Mouse (Mus musculus): ENCODE measurements around the gene Nmnat2.
A peak's percentile ranks its signal among the peaks of the same experiment; 100 is the strongest.

The Nmnat2 gene

DNA sequence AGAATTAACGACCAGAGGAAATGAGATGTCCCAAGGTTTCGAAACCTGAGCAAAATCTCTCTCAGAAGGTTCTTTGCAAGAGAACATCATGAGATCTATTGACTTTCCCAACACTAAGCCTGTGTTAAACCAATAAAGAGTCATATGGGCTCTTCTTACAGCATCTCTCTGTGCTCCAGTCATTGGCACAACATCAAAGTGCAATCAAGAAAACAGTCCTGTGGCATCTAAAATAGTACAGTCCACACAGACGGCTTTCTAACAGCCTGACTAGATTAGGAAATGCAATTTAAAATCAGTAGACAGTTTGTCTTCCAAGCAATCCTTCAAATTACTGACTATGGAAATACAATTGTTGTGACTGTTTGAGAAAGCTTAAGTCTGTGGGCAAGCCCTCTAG lies 32.2 kb downstream of the Nmnat2 start:
- no peak for DNase-seq

DNA sequence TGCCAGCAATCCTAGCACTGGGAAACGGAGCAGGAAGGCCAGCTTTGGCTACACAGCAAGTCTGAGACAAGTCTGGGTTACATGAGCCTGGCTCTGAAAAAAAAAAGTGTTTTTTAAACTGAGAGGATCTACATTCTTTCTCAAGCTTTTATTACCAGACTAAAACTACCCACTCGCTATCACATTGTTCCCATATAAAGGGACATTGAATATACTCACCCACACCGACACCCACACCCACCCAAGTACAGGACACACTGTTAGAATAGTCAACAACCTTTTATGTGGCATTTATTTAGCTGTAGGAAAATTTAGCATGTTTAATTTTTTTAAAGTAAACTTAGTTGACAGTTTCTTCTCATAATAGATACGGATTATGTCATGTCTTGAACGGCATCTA lies 35.3 kb downstream of the Nmnat2 start:
- no peak for DNase-seq

DNA sequence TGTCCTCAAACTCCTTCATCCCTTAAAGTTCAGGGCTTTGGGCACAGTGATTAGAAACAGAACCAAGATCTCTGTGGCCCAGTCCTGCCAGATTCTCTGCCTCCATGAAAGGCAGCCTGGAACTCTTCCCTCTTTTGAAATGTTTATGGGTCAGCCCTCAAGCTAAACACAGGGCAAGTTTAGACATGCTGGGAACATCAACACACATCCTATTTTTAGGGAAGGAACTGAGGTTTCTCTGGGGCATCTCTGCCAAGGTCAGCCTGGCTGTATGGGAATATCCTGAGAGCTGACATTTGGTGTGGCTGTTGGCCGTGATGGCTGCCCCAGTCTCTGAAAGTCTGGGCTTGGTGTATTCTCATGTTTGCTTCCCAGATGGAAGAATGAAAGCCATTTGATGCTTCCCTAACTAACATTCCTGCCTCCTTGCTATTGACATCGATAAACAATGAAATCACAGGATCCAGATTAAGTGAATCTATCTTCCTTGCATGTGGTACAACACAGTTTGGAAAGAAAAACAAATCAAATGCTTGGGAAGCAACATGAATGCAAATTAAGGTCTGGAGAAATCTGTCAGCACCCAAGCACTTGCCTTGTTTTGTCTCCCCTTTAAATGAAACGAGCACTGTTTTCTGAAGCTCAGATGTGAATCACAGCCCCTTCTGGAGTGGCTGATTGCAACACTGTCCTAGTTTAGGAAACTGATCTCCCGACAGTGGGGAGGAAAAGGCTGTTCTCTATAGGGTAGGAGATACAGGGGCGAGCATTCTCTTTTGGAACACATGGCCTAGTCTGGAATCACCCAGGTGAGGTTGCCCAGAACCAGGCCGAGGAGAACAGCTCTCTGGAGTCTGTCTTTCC lies 37.7 kb downstream of the Nmnat2 start:
- DNase-seq: no peak

DNA sequence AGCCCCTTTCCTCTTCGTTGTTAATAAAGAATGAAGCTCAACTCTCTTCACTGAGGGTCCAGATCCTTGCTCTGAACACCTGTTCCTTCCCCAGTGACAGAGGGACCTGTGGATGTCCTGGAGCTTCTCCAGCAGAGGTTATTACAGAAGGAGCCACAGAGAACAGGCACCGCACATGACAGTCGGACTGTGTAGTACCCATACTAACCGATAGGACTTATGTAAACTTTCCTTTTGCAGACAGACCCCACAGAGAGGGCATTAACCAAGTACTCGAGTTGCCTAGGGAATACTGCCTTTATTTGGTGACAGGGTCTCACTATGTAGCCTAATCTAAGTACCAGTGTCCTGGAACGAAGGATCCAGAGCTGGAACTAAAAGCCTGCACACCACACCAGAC lies 39.0 kb downstream of the Nmnat2 start:
- no peak for DNase-seq

DNA sequence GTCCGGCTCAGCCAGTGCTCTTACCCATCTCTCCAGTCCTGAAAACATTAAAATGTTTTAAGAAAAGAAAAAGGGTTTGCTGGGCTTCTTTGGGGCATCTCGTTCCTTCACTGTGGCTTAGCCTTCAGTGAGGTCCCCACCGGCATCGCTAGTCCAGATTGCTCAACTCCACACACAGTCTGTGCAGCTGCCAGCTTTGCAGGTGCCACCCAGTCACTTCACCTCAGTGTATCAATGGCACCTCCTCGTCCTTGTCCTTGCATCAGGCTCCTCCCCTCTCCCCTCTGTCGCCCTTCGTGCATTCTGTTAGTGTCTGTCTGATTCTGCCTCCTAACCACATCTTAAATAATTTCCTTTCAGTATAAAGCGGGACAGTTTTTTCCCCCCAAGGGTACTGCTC lies 45.2 kb downstream of the Nmnat2 start:
- no peak for DNase-seq

DNA sequence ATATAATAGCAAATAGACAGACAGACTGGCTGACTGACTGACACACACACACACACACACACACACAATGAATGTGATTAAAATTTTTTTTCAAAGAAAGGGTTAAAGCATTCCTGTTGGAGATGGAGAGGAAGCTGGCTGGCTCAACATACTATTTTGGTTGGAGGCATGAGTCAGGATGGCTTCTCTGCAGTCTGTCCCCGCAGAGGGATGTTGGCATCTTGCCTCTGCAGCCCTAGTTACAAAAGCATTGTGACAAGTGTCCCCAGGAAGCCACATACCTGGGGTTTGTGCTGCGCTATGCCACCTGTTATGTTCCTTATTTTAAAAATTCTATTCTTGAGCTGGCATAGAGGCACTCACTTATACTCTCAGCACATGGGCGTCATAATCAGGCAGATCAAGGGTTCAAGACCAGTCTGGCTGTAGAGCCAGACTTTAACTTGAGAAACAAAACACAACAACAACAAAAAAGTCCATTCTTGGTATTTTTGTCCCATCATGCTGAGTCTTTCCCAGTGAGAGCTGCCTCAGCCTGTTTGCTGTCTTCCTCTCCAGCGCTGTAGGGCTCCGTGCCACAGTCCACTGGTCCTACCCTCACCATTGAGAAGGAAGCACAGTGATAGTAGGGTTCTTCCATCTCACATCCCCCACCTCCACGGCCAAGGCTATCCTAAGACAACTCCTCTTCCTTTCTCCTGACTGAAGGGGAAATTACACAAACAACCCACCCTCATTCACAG lies 45.9 kb downstream of the Nmnat2 start:
- peak; percentile 32 for DNase-seq

DNA sequence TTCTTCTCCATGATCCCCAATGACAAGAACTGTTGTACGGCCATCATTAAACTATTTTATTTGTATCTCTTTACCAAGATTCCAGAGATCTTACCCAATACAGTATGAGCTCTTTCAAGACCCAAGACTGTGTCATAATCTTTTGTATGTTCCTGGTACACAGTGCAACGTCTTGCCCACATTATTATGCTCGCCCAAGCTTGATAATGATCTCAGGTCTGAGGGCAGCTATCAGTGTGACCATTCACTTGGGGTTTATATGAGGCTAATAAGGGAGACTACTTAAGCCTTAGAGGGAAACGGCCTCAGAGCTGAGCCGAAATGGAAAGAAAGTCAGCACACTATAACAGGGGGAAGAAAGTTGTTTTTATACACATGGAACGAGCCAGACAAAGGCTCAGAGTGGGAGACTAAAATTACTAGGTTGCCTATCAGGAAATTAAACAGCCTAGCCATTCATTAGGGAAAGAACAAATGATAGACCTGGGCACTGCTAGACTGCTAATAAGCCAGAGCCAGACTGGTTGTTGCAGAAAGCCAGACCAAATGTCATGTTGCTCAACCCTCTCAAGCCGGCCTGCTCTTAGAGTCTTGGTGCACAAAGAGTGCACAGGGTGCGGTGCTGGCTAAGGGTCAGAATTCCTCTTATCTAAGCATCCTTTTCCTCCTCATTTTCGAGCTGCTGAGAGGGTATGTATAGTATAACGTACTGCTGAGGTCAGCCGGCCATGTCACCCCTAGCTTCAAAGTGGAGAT lies 47.7 kb downstream of the Nmnat2 start:
- no peak for DNase-seq

DNA sequence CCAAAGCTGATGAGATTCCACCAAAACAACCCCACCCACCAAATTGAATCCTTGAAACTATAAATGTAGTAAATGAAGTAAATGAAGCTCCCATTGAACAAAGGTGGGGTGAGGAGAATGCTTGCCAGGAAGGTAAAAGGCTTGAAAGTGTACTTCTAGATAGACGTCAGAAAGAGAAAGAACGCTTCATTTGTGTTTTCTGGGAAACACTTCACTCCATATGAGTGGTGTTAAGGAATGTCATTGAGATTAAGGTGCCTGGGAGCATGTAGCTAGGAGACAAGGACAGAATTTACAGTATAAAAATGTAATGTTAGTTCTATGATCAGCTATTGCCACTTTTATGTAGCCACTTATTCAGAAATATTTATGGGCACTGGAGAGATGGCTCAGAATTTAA lies 49.7 kb downstream of the Nmnat2 start:
- no peak for DNase-seq

DNA sequence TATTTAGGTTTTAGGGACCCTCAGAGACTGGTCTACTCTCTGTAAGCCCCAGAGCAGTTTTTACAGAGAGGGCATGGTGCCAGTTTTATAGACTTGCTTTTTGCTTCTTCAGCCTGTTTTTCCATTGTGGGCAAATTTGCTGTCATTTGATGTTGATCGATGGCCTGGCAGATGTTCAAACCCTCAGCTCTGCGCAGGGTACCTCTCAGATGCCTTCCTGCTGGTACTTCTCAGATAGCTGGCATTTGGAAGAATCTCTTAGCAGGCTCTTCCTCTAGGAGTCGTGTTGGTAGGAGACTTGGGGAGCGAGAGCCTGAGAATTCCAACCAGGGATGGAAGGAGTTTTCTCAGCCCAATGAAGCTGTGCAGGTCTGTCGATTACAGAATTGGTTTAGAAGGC lies 51.3 kb downstream of the Nmnat2 start:
- no peak for DNase-seq

DNA sequence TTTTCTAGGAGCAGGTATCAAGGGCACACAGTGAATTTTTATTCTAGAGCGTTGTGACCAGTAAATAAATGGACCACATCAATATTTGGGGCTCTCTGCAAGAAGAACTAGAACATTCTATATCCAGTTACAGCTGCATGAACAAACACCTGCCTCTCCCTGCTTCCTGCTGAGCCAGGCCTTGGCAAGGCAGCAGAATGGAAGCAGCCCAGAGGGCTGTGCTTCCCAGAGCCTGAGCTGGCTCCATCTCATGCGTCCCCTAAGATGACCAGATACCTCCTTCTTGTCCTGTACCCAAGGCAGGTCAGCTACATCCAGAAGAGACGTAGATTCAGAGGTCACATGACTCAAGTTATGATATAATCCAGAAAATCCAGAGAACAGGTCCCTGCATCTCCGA lies 52.0 kb downstream of the Nmnat2 start:
- no peak for DNase-seq

DNA sequence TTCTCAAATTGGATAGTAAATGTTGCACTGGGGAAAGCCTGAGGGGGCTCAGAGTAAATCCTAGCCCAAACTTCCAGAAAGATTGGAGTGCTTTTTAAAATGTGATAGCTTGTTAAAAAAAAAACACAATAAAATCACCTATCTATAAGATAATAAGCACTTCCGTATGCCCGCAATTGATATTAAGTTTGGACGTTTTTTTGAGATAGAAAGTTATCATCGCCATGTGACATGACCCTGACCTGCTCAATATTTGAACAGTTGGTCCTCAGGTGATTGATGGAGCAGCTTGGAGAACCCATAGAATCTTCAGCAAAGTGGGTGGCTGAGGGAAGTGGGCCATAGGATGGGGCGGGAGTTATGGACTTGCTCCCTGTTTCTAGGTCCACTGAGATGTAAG lies 52.5 kb downstream of the Nmnat2 start:
- DNase-seq: no peak

DNA sequence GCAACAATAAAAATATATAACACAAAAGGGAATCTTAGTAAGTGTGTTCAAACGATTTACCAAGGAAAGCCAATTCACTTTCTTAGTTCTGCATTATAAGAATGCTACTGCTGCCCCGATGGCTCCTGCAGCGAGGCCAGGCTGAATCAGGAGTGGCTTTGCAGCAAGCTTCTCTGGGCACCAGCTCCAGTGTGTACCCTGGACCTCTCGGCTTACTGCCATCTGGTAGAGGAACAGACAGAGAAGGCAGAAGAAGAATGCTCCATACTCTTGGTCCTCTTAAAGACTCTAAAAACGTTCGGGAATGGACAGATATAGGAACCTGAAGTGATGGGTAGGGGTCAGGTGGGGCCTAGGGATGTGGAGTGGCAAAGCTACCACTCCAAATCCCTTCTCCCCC lies 53.0 kb downstream of the Nmnat2 start:
- DNase-seq: no peak

DNA sequence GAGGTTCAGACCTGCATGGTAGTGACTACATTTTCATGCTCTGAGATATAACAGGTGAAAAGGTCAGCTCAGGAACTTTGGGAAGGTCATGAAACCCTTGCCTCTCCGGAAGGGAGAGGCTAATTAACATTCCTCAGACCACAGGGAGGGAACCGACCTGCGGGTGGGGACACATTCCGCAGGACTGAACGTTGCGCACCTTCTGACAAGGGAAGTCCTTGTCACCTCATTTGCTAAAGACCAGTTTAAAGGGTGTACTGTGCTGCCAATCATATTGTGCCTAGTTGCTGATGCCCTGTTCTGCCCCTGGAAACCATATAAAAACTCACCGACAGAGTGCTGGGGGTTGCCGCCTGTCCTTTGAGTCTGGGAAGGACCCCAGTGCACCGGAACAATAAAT lies 54.5 kb downstream of the Nmnat2 start:
- no peak for DNase-seq

DNA sequence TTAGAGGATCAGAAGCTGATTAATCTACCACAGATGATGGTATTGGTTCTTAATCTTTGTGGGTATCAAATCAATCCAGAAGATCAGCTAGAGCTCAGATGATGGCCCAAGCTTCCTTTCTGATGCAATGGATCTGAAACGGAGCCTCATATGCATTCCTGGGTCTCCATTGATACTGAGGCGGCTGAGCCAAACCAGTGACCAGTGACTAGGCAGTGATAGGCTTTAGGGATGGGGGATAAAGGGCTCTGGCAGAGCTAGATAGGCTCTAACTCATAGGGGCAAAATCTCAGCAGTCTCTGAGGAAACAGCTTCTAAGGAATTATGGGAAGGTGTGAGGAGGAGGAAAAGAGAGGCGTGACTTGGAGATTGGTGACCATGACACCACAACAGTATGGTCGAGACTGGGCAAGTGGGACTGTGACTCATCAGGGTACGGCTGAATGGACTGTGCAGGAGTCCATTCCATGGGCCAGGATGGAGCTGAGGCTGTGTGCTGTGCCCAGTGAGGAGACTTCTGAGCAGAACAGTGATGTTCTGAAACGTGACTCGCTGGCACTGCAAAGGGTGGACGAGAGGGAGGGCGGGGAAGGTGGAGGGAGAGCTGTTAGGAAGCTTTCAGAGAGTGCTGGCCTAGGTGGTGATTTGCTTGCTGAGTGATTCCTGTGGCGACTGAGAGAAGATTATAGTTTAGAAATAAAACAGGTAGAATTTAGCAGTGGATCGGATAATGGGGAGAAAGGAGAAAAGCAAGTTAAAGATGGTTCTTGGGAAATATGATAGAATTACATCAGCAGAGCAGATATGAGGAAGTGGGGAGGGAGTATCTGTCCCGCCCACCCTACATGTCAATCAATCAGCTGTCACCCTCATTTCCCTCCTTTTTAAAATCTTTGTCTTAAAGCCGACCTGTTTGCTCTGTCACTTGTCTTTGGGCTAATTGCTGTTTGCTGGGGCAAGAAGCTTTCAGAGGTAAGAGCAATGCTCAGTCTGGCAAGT lies 55.9 kb downstream of the Nmnat2 start:
- DNase-seq: no peak

DNA sequence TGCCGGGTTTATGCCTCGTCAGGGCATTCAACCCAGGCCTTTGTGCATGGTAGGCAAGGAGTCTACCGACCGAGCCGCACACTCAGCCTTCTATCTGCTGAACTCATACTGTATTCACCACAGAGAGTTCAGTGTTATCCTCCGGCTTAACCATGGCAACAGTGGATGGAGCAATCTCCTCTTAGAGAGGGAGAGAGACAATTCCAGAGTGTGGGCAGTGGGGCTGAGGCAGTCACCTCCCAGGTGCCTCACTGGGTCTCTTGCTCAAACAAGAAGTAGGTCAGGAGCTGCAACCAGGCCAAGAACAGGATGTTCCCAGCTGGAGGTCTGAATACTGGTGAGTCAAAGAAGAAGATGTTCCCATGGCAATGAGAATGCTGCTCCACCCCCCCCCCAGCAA lies 56.8 kb downstream of the Nmnat2 start:
- no peak for DNase-seq

DNA sequence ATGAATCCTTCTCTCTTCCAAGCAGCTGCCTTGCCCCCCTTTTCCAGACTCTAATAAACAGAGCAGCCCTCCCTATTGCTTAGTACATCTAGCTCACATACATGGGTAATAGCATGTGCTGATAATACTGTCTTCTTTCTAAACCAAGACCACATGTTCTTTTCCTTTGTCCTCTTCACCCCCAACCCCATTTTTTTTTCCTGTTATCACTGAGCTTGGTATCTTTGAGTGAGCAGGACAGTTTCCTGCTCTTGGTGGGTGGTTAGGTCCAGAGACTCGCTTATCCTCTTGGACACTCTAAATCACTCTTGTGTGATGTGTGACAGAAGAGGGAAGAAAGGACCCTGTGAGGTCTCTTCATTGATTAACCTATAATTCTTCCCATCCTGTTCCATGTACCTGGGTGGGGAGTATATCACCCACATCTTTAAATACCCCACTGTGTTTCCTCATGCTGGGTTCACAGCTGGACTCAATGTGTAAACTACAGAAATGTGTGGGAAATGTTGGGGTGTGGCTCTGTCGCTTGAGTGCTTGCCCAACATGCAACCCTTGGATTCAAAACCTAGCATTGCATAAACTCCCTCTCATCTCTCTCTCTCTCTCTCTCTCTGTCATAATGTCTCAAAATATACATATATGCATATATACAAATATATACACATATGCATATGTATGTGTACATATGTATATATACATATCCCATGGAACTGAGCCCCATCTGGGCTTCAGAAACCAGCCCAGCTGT lies 58.9 kb downstream of the Nmnat2 start:
- no peak for DNase-seq

DNA sequence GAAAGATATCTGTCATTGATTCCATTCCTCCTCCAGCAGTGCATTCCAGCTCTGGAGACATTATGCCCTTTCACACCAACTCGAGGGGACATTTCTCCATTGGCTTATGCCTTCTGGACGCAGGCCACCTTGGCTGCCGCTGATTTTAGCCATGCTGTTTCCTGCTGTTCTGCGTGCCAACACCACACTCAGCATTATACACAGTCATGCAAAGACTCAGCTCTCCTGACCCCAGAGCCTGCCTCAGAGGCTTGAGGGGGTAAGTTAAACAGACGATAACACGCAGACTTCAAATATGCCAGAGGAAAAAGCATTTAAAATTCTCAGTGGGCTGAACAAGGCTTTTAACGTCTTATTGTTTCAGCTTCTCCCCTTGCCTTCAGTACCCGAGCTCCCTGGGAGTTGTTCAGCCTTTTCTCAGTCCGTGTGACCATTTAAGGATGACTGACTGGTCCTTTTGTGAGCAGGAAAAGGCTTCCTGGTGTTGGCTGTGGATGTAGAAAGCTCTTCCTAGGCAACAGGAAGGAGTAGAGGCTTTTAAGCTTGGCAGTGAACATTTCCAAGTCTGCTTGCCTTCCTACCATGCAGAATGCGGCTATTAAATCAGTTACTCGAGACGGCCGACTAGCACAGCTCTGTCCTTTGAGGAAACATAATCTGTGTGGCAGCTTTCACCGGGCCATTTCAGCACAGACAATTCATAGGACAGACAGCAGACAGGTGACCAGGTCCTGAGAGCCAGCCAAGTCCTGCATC lies 59.8 kb downstream of the Nmnat2 start:
- peak; percentile 33 for DNase-seq

DNA sequence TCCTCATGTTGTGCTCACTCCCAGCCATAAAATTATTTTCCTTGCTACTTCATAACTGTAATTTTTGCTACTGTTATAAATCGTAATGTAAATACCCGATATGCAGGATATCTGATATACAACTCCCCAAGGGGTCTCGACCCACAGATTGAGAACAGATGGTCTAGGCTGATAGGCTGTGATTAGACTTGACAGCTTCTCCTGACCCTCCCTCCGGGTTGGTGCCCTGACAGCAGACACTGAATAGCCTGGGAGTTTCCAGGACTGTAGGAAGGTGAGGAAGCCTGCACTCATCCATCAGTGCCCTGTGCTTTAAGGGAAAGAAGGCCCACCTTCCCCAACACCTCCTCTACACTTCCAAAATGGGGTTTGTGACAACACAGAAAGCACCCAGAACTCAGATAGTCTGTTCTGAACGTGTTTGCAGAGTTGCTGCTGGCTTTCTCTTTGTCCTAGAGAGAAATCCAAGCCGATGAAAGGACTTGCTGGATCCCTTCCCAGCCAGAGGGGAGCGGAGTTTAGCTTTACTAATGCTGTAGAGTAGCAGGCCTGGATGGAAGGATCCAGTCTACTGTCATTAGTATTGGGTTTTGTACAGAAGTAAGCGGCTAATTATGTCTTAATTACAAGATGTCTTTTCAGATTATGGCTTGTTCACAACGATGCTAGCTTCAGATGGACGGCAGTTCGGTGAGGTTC lies 61.8 kb downstream of the Nmnat2 start:
- peak; percentile 24 for DNase-seq

DNA sequence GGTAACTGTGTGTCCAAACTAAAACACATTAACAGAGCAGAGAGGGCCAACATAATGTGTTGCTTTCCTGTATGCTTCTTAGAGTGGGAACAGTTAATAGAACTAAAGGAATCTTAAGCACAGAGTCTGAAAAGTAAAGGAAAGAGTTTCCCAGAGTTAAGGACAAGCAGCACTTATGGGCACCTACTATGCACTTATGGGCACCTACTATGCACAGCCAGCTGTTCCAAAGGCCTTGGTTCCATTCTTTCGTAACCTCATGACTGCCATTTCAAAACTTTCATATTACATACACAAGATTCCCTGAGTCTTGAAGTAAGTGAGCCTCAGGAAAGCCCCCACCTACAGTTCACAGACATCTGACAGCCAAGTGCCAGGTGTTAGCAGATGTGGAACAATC lies 64.3 kb downstream of the Nmnat2 start:
- no peak for DNase-seq

DNA sequence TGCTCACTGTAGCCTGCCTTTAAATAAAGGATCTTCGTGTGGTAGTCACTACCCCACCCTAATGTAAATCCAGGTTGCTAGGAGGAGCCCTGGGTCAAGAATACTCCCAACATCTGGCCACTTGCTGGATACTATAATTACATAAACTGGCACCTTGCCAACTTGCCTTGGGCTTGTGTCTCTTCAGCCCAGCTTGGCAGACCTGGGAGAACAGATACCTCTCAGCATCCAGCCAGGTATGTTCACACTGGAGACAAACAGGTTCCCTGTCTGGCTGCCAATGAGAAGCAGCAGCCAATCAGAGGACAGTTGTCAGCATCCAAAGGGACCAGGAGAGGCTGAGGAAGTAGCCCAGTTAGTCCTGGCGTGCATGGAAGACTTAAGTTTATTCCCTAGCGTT lies 64.8 kb downstream of the Nmnat2 start:
- no peak for DNase-seq
